Mouse (Mus musculus): ENCODE results near the gene Slc26a9. TPM values are rescaled to one million over a fixed set of nuclear protein-coding genes. Genes with fewer than 3 reads are reported as not detected.

Slc26a9 gene
- total RNA-seq (2023), result 0.12 to 0.20 TPM (median 0.15 TPM) in 3 of 4 replicates, not detected in the other

GRCm38 (mm10) chr1:131743868-131744464, at the start of gene Slc26a9:
TSS of gene Slc26a9 (plus strand) at chr1:131744022.

GRCm38 (mm10) chr1:131797202-131797909, 53.5 kb downstream of the Slc26a9 start, which contains the start of gene Pm20d1:
TSS of gene Pm20d1 (plus strand) at chr1:131797381.

Other genes with a start within 250 kb of the Slc26a9 start
- gene Srgap2, start 216.7 kb upstream of the Slc26a9 start, total RNA-seq (2023), result 27.9 to 35.4 TPM (median 30.3 TPM) in 4 replicates
- gene Fam72a, start 216.1 kb upstream of the Slc26a9 start, total RNA-seq (2023), result 0.27 to 0.56 TPM (median 0.52 TPM) in 3 of 4 replicates, not detected in the other
- not detected in 4 replicates for gene Avpr1b, start 144.8 kb upstream of the Slc26a9 start, total RNA-seq (2023)
- gene Ctse, start 105.7 kb upstream of the Slc26a9 start, total RNA-seq (2023), result 115 to 128 TPM (median 125 TPM) in 4 replicates
- 0.12 to 1.4 TPM (median 0.52 TPM) in 4 replicates for gene Rab7b, start 55.3 kb upstream of the Slc26a9 start, total RNA-seq (2023)
- not detected in 4 replicates for gene Pm20d1, start 53.4 kb downstream of the Slc26a9 start, total RNA-seq (2023)
- 39.8 to 45.1 TPM (median 43.6 TPM) in 4 replicates for gene Slc41a1, start 83.5 kb downstream of the Slc26a9 start, total RNA-seq (2023)
- 12.5 to 18.0 TPM (median 16.1 TPM) in 4 replicates for gene Rab29, start 123.2 kb downstream of the Slc26a9 start, total RNA-seq (2023)
- gene Nucks1, start 166.5 kb downstream of the Slc26a9 start, total RNA-seq (2023), result 96.1 to 101 TPM (median 97.2 TPM) in 4 replicates
- gene Slc45a3, start 218.9 kb downstream of the Slc26a9 start, total RNA-seq (2023), result 0.51 to 1.5 TPM (median 1.1 TPM) in 4 replicates

Measured in B cell, adult 62 days (primary cell).